Mouse (Mus musculus): ENCODE measurements around the gene Tmem100. TPM values are rescaled to one million over a fixed set of nuclear protein-coding genes. Genes with fewer than 3 reads are reported as not detected.

The Tmem100 gene
- polyA plus RNA-seq, 1 experiment from 2014 or later = 13.6 TPM

DNA sequence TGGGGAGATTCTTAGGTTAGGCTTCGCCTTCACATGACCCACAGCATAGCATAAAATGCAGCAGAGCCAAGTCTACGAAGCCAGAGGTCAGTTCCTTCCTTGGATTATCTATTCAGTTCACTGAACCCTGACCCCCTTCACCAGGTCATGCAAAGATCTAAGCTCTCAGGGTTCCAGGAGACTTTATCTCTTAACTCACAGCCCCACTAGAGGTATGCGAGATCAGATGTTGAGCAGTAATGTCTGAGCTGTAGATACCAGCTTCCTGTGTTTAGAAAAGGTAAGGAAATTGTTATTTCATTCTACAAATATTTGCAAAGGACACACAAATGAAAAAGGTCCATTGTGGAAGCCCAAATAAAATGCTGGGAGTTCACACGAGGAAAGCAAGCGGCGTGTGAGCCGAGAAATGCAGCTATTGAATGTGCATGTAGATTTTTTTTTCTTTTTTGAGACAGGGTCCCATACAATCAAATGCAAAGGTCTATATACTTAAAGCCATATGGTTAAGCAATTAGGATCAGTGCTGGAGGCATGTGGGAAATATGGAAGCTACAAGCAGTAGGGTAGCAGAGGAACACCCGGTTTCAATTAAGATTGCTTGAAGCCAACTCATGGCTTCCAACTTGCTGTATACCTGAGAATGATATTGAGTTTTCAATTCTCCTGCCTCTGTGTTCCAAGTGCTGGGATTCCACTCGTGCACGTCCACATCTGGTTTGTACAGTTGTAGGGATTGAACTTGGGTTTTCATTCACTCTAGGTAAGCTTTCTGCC lies 51.9 kb downstream of the Tmem100 start:
- H3K27me3 ChIP-seq (ENCODE audit: insufficient read depth, poor library complexity, severe bottlenecking) = no peaks in the 10 kb centered on the region
- no peak for DNase-seq (ENCODE audit: low spot score)
- H3K4me3 ChIP-seq = no peak overlapping the region
- peaks cover 6% of the 10 kb centered on the region; the same call in 1 of the 2 replicates for H3K4me1 ChIP-seq
- no peak overlapping the region for H3K27ac ChIP-seq
- no peaks in the 10 kb centered on the region for H3K36me3 ChIP-seq
- H3K9me3 ChIP-seq = no peaks in the 10 kb centered on the region
- 73% methylated on average over 10 of the region's 10 CpGs for WGBS

DNA sequence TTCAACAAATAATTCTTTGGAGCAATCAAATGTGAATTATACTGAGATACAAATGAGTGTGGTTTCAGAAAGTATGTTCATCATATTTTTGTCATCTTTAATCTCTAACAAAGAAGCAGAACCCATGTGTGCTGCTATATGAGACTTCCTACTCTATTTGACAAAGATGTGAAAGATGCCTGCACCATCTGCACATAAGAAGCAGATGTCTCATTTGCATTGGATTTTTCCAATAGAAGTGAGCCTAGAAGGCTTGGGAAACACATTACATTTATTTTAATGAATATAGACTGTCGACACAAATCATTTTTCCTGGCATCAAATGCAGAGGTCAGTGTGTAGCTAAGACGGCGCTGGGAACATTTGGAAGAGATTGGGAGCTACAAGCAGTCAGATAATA lies 52.9 kb downstream of the Tmem100 start:
- H3K27me3 ChIP-seq (ENCODE audit: insufficient read depth, poor library complexity, severe bottlenecking) = no peaks in the 10 kb centered on the region
- no peaks in the 10 kb centered on the region for H3K36me3 ChIP-seq
- no peaks in the 10 kb centered on the region for H3K9me3 ChIP-seq
- DNase-seq (ENCODE audit: low spot score) = no peak
- WGBS = 86% methylated on average over 3 of the region's 3 CpGs
- H3K27ac ChIP-seq = no peak overlapping the region
- no peak overlapping the region for H3K4me3 ChIP-seq
- H3K4me1 ChIP-seq = peaks cover 6% of the 10 kb centered on the region; the same call in 1 of the 2 replicates

DNA sequence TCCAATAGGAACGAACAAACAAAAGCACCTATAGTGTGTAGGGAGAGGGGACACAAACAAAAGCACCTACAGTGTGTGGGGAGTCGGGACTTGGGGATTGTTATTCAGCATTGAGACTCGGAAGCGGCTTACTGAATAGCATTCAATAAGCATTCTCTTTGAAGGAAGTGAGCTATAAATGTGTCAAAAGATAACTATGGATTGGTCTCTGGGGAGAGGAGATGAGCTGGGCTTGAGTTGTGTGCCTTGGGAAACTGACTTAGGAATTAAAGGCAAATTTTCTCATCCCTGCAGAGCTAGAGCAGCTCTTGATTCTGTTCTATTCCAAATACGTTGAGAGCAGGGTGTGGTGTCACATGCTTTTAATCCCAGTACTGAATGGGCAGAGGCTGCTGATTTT lies 54.0 kb downstream of the Tmem100 start:
- H3K27me3 ChIP-seq (ENCODE audit: insufficient read depth, poor library complexity, severe bottlenecking) = no peaks in the 10 kb centered on the region
- no peak for DNase-seq (ENCODE audit: low spot score)
- no peaks in the 10 kb centered on the region for H3K9me3 ChIP-seq
- H3K4me1 ChIP-seq = peaks cover 10% of the 10 kb centered on the region
- H3K27ac ChIP-seq = no peak overlapping the region
- 76% methylated on average over 5 of the region's 5 CpGs for WGBS
- no peaks in the 10 kb centered on the region for H3K36me3 ChIP-seq
- no peak overlapping the region for H3K4me3 ChIP-seq

Other genes with a start within 250 kb of the Tmem100 start
- gene Pctp, start 27.5 kb upstream of the Tmem100 start, polyA plus RNA-seq (2016; fragmentation: Nextera tagmentation; extraction: Ambion mirVana) = 26.2 and 28.5 TPM in 2 replicates
- gene Gm45716, start 157.3 kb downstream of the Tmem100 start, polyA plus RNA-seq (2016; fragmentation: Nextera tagmentation; extraction: Ambion mirVana) = 47.3 and 61.5 TPM in 2 replicates
- gene Mmd, start 219.1 kb downstream of the Tmem100 start, polyA plus RNA-seq (2016; fragmentation: Nextera tagmentation; extraction: Ambion mirVana) = 75.3 and 121 TPM in 2 replicates